Mouse (Mus musculus): ENCODE results near the gene Nkrf. TPM values are rescaled to one million over a fixed set of nuclear protein-coding genes. Genes with fewer than 3 reads are reported as not detected.
A peak's percentile ranks its signal among the peaks of the same experiment; 100 is the strongest.

Nkrf gene
- total and polyA plus RNA-seq, 3 experiments, result 9.5 to 59.3 (median 14.1) TPM

- peak overlapping the region; percentile 55 to 78 for H3K4me3 ChIP-seq (ENCODE audit: control insufficient read depth in 1 of 2, insufficient read depth in 1 of 2, low read depth in 2 of 2, low read length in 2 of 2)
- H3K9ac ChIP-seq (ENCODE audit: control insufficient read depth, low read depth, low read length, poor library complexity, severe bottlenecking), result peak overlapping the region; percentile 78
- peak overlapping the region; percentile 82 for H3K27ac ChIP-seq (ENCODE audit: control insufficient read depth, low read depth, low read length)
- H3K36me3 ChIP-seq (ENCODE audit: control insufficient read depth in 1 of 2, insufficient read depth in 2 of 2, low read length in 2 of 2), result peaks cover 2 to 5% of the 10 kb centered on the region in 2 experiments; a peak in 3 of 4 replicates
- no peaks in the 10 kb centered on the region for H3K9me3 ChIP-seq (replicated peaks; ENCODE audit: insufficient read depth, low read length)
- H3K27me3 ChIP-seq (ENCODE audit: control insufficient read depth in 1 of 2, insufficient read depth in 2 of 2, low read length in 2 of 2), result no peaks in the 10 kb centered on the region
- no peaks in the 10 kb centered on the region for H3K4me1 ChIP-seq (ENCODE audit: control insufficient read depth in 1 of 2, insufficient read depth in 2 of 2, low read length in 2 of 2)
- peak; percentile 54 for DNase-seq (ENCODE audit: low read depth, low spot score)
- peaks cover 17% of the 10 kb centered on the region for H3K79me2 ChIP-seq (ENCODE audit: control insufficient read depth, insufficient read depth, low read length, poor library complexity)
- no peak for TF ChIP-seq BHLHE40 (IDR thresholded peaks at IDR 0.05; ENCODE audit: borderline replicate concordance, low read depth, low read length)
- TF ChIP-seq ELF1 (IDR thresholded peaks at IDR 0.05; ENCODE audit: low read depth, low read length), result no peak
- 0 out of 2 replicates have a peak, but pooled peaks have one; percentile 21 for TF ChIP-seq HCFC1 (IDR thresholded peaks at IDR 0.05; ENCODE audit: low read depth, low read length)
- TF ChIP-seq GABPA (IDR thresholded peaks at IDR 0.05; ENCODE audit: low read depth, low read length), result no peak
- no peak for TF ChIP-seq TAL1 (IDR thresholded peaks at IDR 0.05; ENCODE audit: low read length)
- no peak for TF ChIP-seq ZC3H11A (IDR thresholded peaks at IDR 0.05; ENCODE audit: low read depth, low read length)
- no peak for TF ChIP-seq SMC3 (IDR thresholded peaks at IDR 0.05; ENCODE audit: low read depth, low read length)
- TF ChIP-seq MXI1 (IDR thresholded peaks at IDR 0.05; ENCODE audit: low read depth, low read length), result no peak
- TF ChIP-seq KAT2A (conservative IDR thresholded peaks at IDR 0.05; ENCODE audit: low read depth, low read length), result no peak
- TF ChIP-seq EP300 (IDR thresholded peaks at IDR 0.05; ENCODE audit: low read depth in 1 of 2, low read length in 2 of 2), result no peak
- peak; percentile 56 for TF ChIP-seq ETS1 (IDR thresholded peaks at IDR 0.05; ENCODE audit: low read depth, low read length)
- peak; percentile 99 for TF ChIP-seq ZMIZ1 (IDR thresholded peaks at IDR 0.05; ENCODE audit: low read depth, low read length)
- TF ChIP-seq SIN3A (IDR thresholded peaks at IDR 0.05; ENCODE audit: low read length), result no peak
- TF ChIP-seq UBTF (IDR thresholded peaks at IDR 0.05; ENCODE audit: borderline replicate concordance, insufficient read depth, low read depth, low read length), result no peak
- TF ChIP-seq TBP (IDR thresholded peaks at IDR 0.05; ENCODE audit: low read depth, low read length), result peak; percentile 92
- no peak for TF ChIP-seq CTCF (IDR thresholded peaks at IDR 0.05 in 2 of 3, conservative IDR thresholded peaks at IDR 0.05 in 1 of 3; ENCODE audit: control insufficient read depth in 1 of 3, insufficient read depth in 1 of 3, low read depth in 2 of 3, low read length in 3 of 3, poor library complexity in 1 of 3, severe bottlenecking in 1 of 3)
- TF ChIP-seq CHD2 (IDR thresholded peaks at IDR 0.05; ENCODE audit: low read length), result no peak
- TF ChIP-seq NRF1 (IDR thresholded peaks at IDR 0.05; ENCODE audit: insufficient read depth, low read depth, low read length, poor library complexity, severe bottlenecking), result no peak
- no peak for TF ChIP-seq MEF2A (IDR thresholded peaks at IDR 0.05; ENCODE audit: extremely low read depth, insufficient replicate concordance, low read depth, low read length, poor library complexity, severe bottlenecking)
- no peak for TF ChIP-seq MAX (IDR thresholded peaks at IDR 0.05; ENCODE audit: low read length)
- no peak for TF ChIP-seq TCF12 (IDR thresholded peaks at IDR 0.05; ENCODE audit: low read depth, low read length)
- no peak for TF ChIP-seq USF1 (IDR thresholded peaks at IDR 0.05; ENCODE audit: low read depth, low read length)
- 0 out of 2 replicates have a peak, but pooled peaks have one; percentile 52 for TF ChIP-seq ZNF384 (IDR thresholded peaks at IDR 0.05; ENCODE audit: low read depth, low read length)
- no peak for TF ChIP-seq E2F4 (IDR thresholded peaks at IDR 0.05; ENCODE audit: borderline replicate concordance, low read depth, low read length)
- no peak for TF ChIP-seq GATA1 (IDR thresholded peaks at IDR 0.05; ENCODE audit: low read depth, low read length)
- no peak for TF ChIP-seq CHD1 (IDR thresholded peaks at IDR 0.05; ENCODE audit: low read depth, low read length)
- no peak for TF ChIP-seq RCOR1 (IDR thresholded peaks at IDR 0.05; ENCODE audit: low read depth, low read length)
- no peak for TF ChIP-seq MAZ (IDR thresholded peaks at IDR 0.05; ENCODE audit: low read depth, low read length)
- TF ChIP-seq NELFE (IDR thresholded peaks at IDR 0.05; ENCODE audit: low read depth, low read length), result peak; percentile 32; the same call in 1 of the 2 replicates
- TF ChIP-seq USF2 (IDR thresholded peaks at IDR 0.05; ENCODE audit: borderline replicate concordance in 1 of 2, insufficient read depth in 1 of 2, low read depth in 1 of 2, low read length in 2 of 2), result no peak
- TF ChIP-seq MYB (IDR thresholded peaks at IDR 0.05; ENCODE audit: low read depth, low read length), result no peak
- TF ChIP-seq POLR2AphosphoS5 (IDR thresholded peaks at IDR 0.05; ENCODE audit: borderline replicate concordance, low read depth, low read length), result no peak
- no peak for TF ChIP-seq MYC (IDR thresholded peaks at IDR 0.05; ENCODE audit: low read depth, low read length)
- no peak; the same call in 1 of the 2 replicates for TF ChIP-seq POLR2AphosphoS2 (IDR thresholded peaks at IDR 0.05; ENCODE audit: low read length)
- peak; percentile 36 to 58; a peak in 3 of 4 replicates for TF ChIP-seq POLR2A (IDR thresholded peaks at IDR 0.05; ENCODE audit: control insufficient read depth in 1 of 2, insufficient read depth in 1 of 2, low read depth in 1 of 2, low read length in 2 of 2, poor library complexity in 1 of 2)
- TF ChIP-seq RAD21 (IDR thresholded peaks at IDR 0.05; ENCODE audit: low read depth, low read length), result no peak
Observed at GRCm38 (mm10) chrX:36864609-36865328, 37.9 kb downstream of the Nkrf start.
